Mouse (Mus musculus) left cerebral cortex, postnatal 25 days (tissue): Measurements from ENCODE around the gene Cd40. TPM values are rescaled to one million over a fixed set of nuclear protein-coding genes. Genes with fewer than 3 reads are reported as not detected.

ENCODE experiments used
- DNase-seq, 2 experiments: peaks; one replicate each; pipeline ENCODE4 v3.0.0; 2022; ENCODE audit warnings: low spot score in 2 of 2, mixed read lengths in 1 of 2
- intact Hi-C: fragments of 180-260 bp; cut with DNase I; formaldehyde crosslinking; loops from one replicate; pipeline ENCODE4 v1.15.1; 2025
- total RNA-seq, 2 experiments: library from RNA; stranded (reverse); gene quantifications; 2 replicates each; pipeline ENCODE4 v1.2.3; 2021

Cd40 gene
- total RNA-seq, 2 experiments from 2014 or later = 0.60 to 1.5 TPM

DNA sequence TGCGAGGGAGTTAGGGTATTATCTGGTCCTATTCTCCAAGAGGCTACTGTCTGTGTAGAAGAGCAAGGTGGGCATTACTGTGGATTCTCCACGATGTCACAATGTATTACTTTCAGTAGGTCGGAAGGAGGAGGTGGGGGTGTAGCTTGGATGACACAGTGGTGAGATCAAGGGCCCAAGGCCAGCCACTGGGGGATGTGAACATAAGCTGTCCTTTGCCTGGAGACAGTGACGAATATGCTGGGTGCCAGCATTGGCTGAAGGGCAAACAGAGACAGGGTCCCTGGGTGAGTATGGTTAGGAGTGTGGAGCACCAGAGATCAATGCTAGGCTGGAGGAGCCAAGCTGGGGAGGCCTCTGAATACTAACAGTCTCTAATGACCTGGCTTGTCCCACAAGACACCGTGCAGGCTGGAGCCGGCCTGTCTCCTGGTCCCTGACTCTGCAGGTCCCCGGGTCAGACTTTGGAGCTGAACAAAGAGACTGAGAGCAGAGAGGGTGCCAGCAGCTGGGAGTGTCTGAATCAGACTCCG is 36.1 kb downstream of the Cd40 start:
- no peak for DNase-seq
- intact Hi-C loops = no loop called here

DNA sequence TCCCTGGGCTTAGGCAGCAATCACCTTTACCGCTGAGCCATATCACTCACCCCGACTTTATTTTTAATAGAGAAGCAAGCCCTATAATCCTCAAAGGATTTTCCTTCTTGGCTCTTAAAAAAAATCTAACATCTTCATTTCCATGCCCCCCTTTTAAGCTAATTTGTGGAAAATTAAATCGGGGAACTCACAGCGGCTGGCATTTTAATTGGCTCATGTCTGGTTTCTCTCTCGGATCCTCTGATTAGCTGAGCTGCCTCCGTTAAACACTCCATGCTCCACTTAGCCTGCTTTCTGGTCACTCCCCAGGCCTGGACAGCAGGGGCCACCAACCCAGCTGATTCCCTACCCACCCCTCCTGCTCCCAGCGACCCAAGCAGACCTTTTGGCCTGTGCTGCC is 37.0 kb downstream of the Cd40 start:
- DNase-seq = no peak

GRCm38 (mm10) chr2:165096367-165096766 is 40.9 kb downstream of the Cd40 start:
- DNase-seq = no peak
- intact Hi-C loops = no loop called here

More for the DNA sequence above, 37.0 kb downstream of the Cd40 start:
- intact Hi-C loops = no loop called here

GRCm38 (mm10) chr2:165098861-165099260 is 43.4 kb downstream of the Cd40 start:
- DNase-seq = no peak
- intact Hi-C loops = no loop called here

GRCm38 (mm10) chr2:165100749-165101148 is 45.3 kb downstream of the Cd40 start:
- intact Hi-C loops = no loop called here
- no peak for DNase-seq

GRCm38 (mm10) chr2:165102920-165103319 is 47.5 kb downstream of the Cd40 start:
- no peak for DNase-seq
- intact Hi-C loops = no loop called here

DNA sequence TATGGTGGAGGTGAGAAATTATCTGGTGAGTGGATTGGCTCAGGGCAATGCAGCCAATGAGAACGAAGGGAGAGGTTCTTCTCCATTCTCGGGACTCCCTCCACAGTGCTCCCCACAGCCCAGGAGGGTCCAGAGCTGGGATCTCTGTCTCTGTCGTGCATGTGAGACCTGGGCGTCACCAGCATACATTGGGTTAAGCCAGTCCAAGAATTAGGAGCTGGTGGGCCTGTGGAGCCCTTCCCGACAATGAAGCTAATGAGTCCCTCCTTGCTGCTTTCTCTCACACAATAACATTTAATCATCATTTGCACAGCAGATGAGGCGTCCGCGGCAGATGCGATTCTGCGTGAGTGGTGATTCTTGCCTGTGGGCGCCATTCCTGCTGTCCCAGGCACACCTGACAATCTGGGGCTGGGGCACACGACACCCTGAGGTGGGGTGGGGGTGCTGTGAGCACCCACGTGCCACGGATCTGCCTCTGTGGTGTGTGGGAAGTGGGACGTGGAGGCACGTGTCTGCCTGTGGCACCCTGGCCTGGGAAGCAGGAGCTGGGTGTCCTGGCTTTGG is 50.2 kb downstream of the Cd40 start:
- intact Hi-C loops = no loop called here
- DNase-seq = peak in 1 of 2 experiments; percentile 38

GRCm38 (mm10) chr2:165106585-165106984 is 51.2 kb downstream of the Cd40 start:
- intact Hi-C loops = no loop called here
- no peak for DNase-seq

GRCm38 (mm10) chr2:165112149-165112548 is 56.7 kb downstream of the Cd40 start:
- DNase-seq = peak; percentile 35 to 55
- intact Hi-C loops = loop anchor here (2.0 kb wide), 1 partner anchor 33 kb away; no protein-coding TSS in a partner anchor

GRCm38 (mm10) chr2:165113733-165114132 is 58.3 kb downstream of the Cd40 start:
- no peak for DNase-seq
- intact Hi-C loops = loop anchor here (2.0 kb wide), 1 partner anchor 35 kb away; no protein-coding TSS in a partner anchor

GRCm38 (mm10) chr2:165120765-165121164 is 65.3 kb downstream of the Cd40 start:
- DNase-seq = no peak
- intact Hi-C loops = no loop called here

DNA sequence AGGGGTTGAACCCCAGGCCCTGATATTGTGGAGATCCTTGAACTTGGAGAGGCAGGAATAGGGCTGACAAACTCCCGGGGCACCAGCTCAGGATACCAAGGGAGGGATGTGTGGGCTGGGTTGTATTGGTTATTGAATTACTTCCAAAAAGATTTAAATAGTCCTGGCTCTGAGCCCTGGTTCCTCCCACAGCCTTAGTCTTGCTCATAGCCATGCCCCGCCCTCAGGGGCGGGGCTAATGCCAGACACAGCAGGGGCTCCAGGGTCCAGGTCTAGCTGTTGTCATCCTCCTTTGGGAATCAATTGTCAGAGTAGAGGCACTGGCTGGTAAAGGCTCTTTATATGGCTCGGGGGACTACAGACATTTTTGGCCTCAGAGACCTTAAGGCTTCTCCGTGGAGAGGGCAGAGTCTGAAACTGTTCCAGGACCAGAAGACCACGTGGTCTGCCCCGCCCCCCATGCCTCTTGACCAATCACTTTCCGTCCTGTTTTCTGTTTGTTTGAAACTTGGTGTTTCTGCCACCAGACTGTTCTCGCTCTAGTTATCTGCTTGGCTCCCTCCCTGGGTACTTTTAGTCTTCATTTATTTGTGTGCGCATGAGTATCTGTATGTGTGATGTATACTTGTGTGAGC is 65.9 kb downstream of the Cd40 start:
- intact Hi-C loops = no loop called here
- peak; percentile 32 to 58 for DNase-seq

Other genes starting within 250 kb of the Cd40 start
- 10 to 100 TPM; 20.8 to 21.6 TPM for gene Zswim1, start 232.9 kb upstream of the Cd40 start, total RNA-seq
- gene Spata25, start 227.1 kb upstream of the Cd40 start, total RNA-seq = not detected
- gene Ctsa, start 222.8 kb upstream of the Cd40 start, total RNA-seq = 100 to 1,000 TPM in 1 of 2 experiments, 10 to 100 TPM in 1; 86.2 to 102 TPM
- 1 to 10 TPM; 2.2 to 4.0 TPM for gene Neurl2, start 222.2 kb upstream of the Cd40 start, total RNA-seq
- 10 to 100 TPM; 77.5 to 82.0 TPM for gene Pltp, start 197.9 kb upstream of the Cd40 start, total RNA-seq
- gene Pcif1, start 176.3 kb upstream of the Cd40 start, total RNA-seq = 10 to 100 TPM; 36.8 to 39.8 TPM
- 10 to 100 TPM; 24.3 TPM for gene Zfp335, start 143.9 kb upstream of the Cd40 start, total RNA-seq
- 1 to 10 TPM; 1.9 to 2.0 TPM for gene Mmp9, start 114.8 kb upstream of the Cd40 start, total RNA-seq
- 100 to 1,000 TPM; 546 to 551 TPM for gene Slc12a5, start 94.8 kb upstream of the Cd40 start, total RNA-seq
- 10 to 100 TPM; 53.8 to 56.3 TPM for gene Ncoa5, start 20.8 kb upstream of the Cd40 start, total RNA-seq
- gene 1700025C18Rik, start 35.1 kb downstream of the Cd40 start, total RNA-seq = not detected
- 10 to 100 TPM; 53.9 to 54.7 TPM for gene Cdh22, start 179.2 kb downstream of the Cd40 start, total RNA-seq
- gene Slc35c2, start 232.2 kb downstream of the Cd40 start, total RNA-seq = 10 to 100 TPM; 55.3 to 56.6 TPM